Mouse (Mus musculus) left cerebral cortex, adult 2 months (tissue): ENCODE results near the gene Atp5f1. TPM values are rescaled to one million over a fixed set of nuclear protein-coding genes. Genes with fewer than 3 reads are reported as not detected.

ENCODE experiments used
- DNase-seq, 2 experiments: peaks; one replicate each; pipeline ENCODE4 v3.0.0; 2021 to 2022; ENCODE audit warnings: low spot score in 2 of 2, mixed read lengths in 1 of 2; ENCODE audit errors: extremely low spot score in 1 of 2
- H3K27ac ChIP-seq: fragments of 200-600 bp; 2 replicates; pipeline ENCODE4 v1.8.1; 2022
- H3K4me3 ChIP-seq: fragments of 200-600 bp; 2 replicates; pipeline ENCODE4 v1.8.1; 2022
- CTCF ChIP-seq: fragments of 200-600 bp; IDR thresholded peaks from 2 replicates; pipeline ENCODE4 v1.8.1; 2022; ENCODE audit warnings: antibody characterized with exemption, mild to moderate bottlenecking, moderate library complexity
- intact Hi-C: fragments of 180-260 bp; cut with DNase I; formaldehyde crosslinking; loops from one replicate; pipeline ENCODE4 v1.15.1; 2025
- total RNA-seq, 2 experiments: library from RNA; stranded (reverse); gene quantifications; 2 replicates each; pipeline ENCODE4 v1.2.3; 2021

Atp5f1 gene
- total RNA-seq, 2 experiments from 2014 or later = 228 to 249 TPM

GRCm38 (mm10) chr3:105910519-105911190, 49.2 kb downstream of the Atp5f1 start:
- TF ChIP-seq CTCF = no peak
- Histone ChIP-seq H3K27ac (no peak overlapping the region), H3K4me3 (no peak overlapping the region)
- no peak for DNase-seq
- intact Hi-C loops = no loop called here

- no peak overlapping the region for H3K27ac ChIP-seq
- DNase-seq = no peak
- intact Hi-C loops = no loop called here
- H3K4me3 ChIP-seq = no peak overlapping the region
- no peak for TF ChIP-seq CTCF
Measured at GRCm38 (mm10) chr3:105908976-105909375, 50.9 kb downstream of the Atp5f1 start.

GRCm38 (mm10) chr3:105907956-105908655, 51.8 kb downstream of the Atp5f1 start:
- no peak for TF ChIP-seq CTCF
- no peak for DNase-seq
- Histone ChIP-seq H3K4me3 (no peak overlapping the region), H3K27ac (no peak overlapping the region)
- intact Hi-C loops = no loop called here

GRCm38 (mm10) chr3:105904721-105905120, 55.2 kb downstream of the Atp5f1 start:
- TF ChIP-seq CTCF = no peak
- no peak for DNase-seq
- Histone ChIP-seq H3K27ac (no peak overlapping the region), H3K4me3 (no peak overlapping the region)
- intact Hi-C loops = no loop called here

GRCm38 (mm10) chr3:105904213-105904612, 55.7 kb downstream of the Atp5f1 start:
- no peak for DNase-seq
- Histone ChIP-seq H3K4me3 (no peak overlapping the region), H3K27ac (no peak overlapping the region)
- TF ChIP-seq CTCF = no peak
- intact Hi-C loops = no loop called here

GRCm38 (mm10) chr3:105901468-105901867, 58.4 kb downstream of the Atp5f1 start:
- TF ChIP-seq CTCF = no peak
- DNase-seq = no peak
- no peak overlapping the region for H3K27ac ChIP-seq
- intact Hi-C loops = no loop called here
- no peak overlapping the region for H3K4me3 ChIP-seq

- intact Hi-C loops = no loop called here
- DNase-seq = no peak
- no peak overlapping the region for H3K4me3 ChIP-seq
- no peak overlapping the region for H3K27ac ChIP-seq
- TF ChIP-seq CTCF = no peak
Measured at GRCm38 (mm10) chr3:105900716-105901115, 59.2 kb downstream of the Atp5f1 start.

- intact Hi-C loops = no loop called here
- TF ChIP-seq CTCF = no peak
- H3K27ac ChIP-seq = no peak overlapping the region
- no peak for DNase-seq
- H3K4me3 ChIP-seq = no peak overlapping the region
Measured at GRCm38 (mm10) chr3:105900266-105900665, 59.6 kb downstream of the Atp5f1 start.

- intact Hi-C loops = loop anchor here (1.0 to 5.0 kb wide), 5 partner anchors 97 to 225 kb away; partner anchors contain the start of genes Ddx20 and Rap1a
- Histone ChIP-seq H3K4me3 (no peak overlapping the region), H3K27ac (no peak overlapping the region)
- DNase-seq = peak; percentile 80 to 85
- peak; percentile 97 for TF ChIP-seq CTCF
Measured at GRCm38 (mm10) chr3:105899394-105900147, 60.3 kb downstream of the Atp5f1 start.

GRCm38 (mm10) chr3:105898861-105899260, 61.0 kb downstream of the Atp5f1 start:
- no peak for TF ChIP-seq CTCF
- H3K27ac ChIP-seq = no peak overlapping the region
- intact Hi-C loops = loop anchor here (1.0 to 5.0 kb wide), 5 partner anchors 97 to 225 kb away; partner anchors contain the start of genes Ddx20 and Rap1a
- DNase-seq = no peak
- no peak overlapping the region for H3K4me3 ChIP-seq

GRCm38 (mm10) chr3:105898325-105898724, 61.6 kb downstream of the Atp5f1 start:
- intact Hi-C loops = loop anchor here (2.0 to 5.0 kb wide), 4 partner anchors 96 to 211 kb away; partner anchors contain the start of genes Ddx20 and Rap1a
- H3K27ac ChIP-seq = no peak overlapping the region
- no peak for DNase-seq
- H3K4me3 ChIP-seq = no peak overlapping the region
- no peak for TF ChIP-seq CTCF

GRCm38 (mm10) chr3:105896811-105897210, 63.1 kb downstream of the Atp5f1 start:
- TF ChIP-seq CTCF = no peak
- no peak for DNase-seq
- Histone ChIP-seq H3K4me3 (no peak overlapping the region), H3K27ac (no peak overlapping the region)
- intact Hi-C loops = loop anchor here (5.0 kb wide), 2 partner anchors 95 to 210 kb away; partner anchors contain the start of genes Ddx20 and Rap1a
